Mouse (Mus musculus): ENCODE measurements around the gene Ptgr1. TPM values are rescaled to one million over a fixed set of nuclear protein-coding genes. Genes with fewer than 3 reads are reported as not detected.
A peak's percentile ranks its signal among the peaks of the same experiment; 100 is the strongest.

Gene Ptgr1
- polyA plus RNA-seq, 1 experiment = 12.4 TPM

GRCm38 (mm10) chr4:58985157-58985648 lies 1.7 kb downstream of the Ptgr1 start:
- TF ChIP-seq CTCF (IDR thresholded peaks at IDR 0.05; ENCODE audit: control insufficient read depth, insufficient read depth, low read length) (peak; percentile 79), POLR2A (IDR thresholded peaks at IDR 0.05; ENCODE audit: borderline replicate concordance, control insufficient read depth, low read depth, low read length) (no peak)
- peaks cover 3% of the 10 kb centered on the region for H3K4me1 ChIP-seq (ENCODE audit: control insufficient read depth, insufficient read depth, low read length)

GRCm38 (mm10) chr4:58982806-58983205 lies 4.1 kb downstream of the Ptgr1 start:
- TF ChIP-seq CTCF (IDR thresholded peaks at IDR 0.05; ENCODE audit: control insufficient read depth, insufficient read depth, low read length) = no peak
- TF ChIP-seq POLR2A (IDR thresholded peaks at IDR 0.05; ENCODE audit: borderline replicate concordance, control insufficient read depth, low read depth, low read length) = no peak
- Histone ChIP-seq H3K27ac (ENCODE audit: control insufficient read depth, insufficient read depth, low read depth, low read length, poor library complexity) (no peak overlapping the region), H3K4me3 (replicated peaks; ENCODE audit: control insufficient read depth, low read depth, low read length) (no peak overlapping the region), H3K4me1 (ENCODE audit: control insufficient read depth, insufficient read depth, low read length) (peaks cover 1% of the 10 kb centered on the region; the same call in 1 of the 2 replicates)
- 84% methylated on average over 8 of the region's 8 CpGs for WGBS

More at GRCm38 (mm10) chr4:58985157-58985648, 1.7 kb downstream of the Ptgr1 start:
- 7% methylated on average over 7 of the region's 7 CpGs for WGBS
- H3K27ac ChIP-seq (ENCODE audit: control insufficient read depth, insufficient read depth, low read depth, low read length, poor library complexity) = no peak overlapping the region
- H3K4me3 ChIP-seq (replicated peaks; ENCODE audit: control insufficient read depth, low read depth, low read length) = no peak overlapping the region

GRCm38 (mm10) chr4:58981421-58981820 lies 5.5 kb downstream of the Ptgr1 start:
- Histone ChIP-seq H3K4me1 (ENCODE audit: control insufficient read depth, insufficient read depth, low read length) (peaks cover 1% of the 10 kb centered on the region; the same call in 1 of the 2 replicates), H3K4me3 (replicated peaks; ENCODE audit: control insufficient read depth, low read depth, low read length) (no peak overlapping the region), H3K27ac (ENCODE audit: control insufficient read depth, insufficient read depth, low read depth, low read length, poor library complexity) (no peak overlapping the region; the same call in 1 of the 2 replicates)
- 90% methylated on average over 6 of the region's 6 CpGs for WGBS
- TF ChIP-seq POLR2A (IDR thresholded peaks at IDR 0.05; ENCODE audit: borderline replicate concordance, control insufficient read depth, low read depth, low read length) (no peak), CTCF (IDR thresholded peaks at IDR 0.05; ENCODE audit: control insufficient read depth, insufficient read depth, low read length) (no peak)

- Histone ChIP-seq H3K4me1 (ENCODE audit: control insufficient read depth, insufficient read depth, low read length) (no peaks in the 10 kb centered on the region; the same call in 1 of the 2 replicates), H3K4me3 (replicated peaks; ENCODE audit: control insufficient read depth, low read depth, low read length) (no peak overlapping the region), H3K27ac (ENCODE audit: control insufficient read depth, insufficient read depth, low read depth, low read length, poor library complexity) (no peak overlapping the region)
- WGBS = 91% methylated on average over 5 of the region's 5 CpGs
- no peak for TF ChIP-seq POLR2A (IDR thresholded peaks at IDR 0.05; ENCODE audit: borderline replicate concordance, control insufficient read depth, low read depth, low read length)
- TF ChIP-seq CTCF (IDR thresholded peaks at IDR 0.05; ENCODE audit: control insufficient read depth, insufficient read depth, low read length) = no peak
Measured at GRCm38 (mm10) chr4:58975711-58976110, 11.2 kb downstream of the Ptgr1 start.

GRCm38 (mm10) chr4:58970678-58971077 lies 16.2 kb downstream of the Ptgr1 start:
- TF ChIP-seq CTCF (IDR thresholded peaks at IDR 0.05; ENCODE audit: control insufficient read depth, insufficient read depth, low read length) = no peak
- no peak for TF ChIP-seq POLR2A (IDR thresholded peaks at IDR 0.05; ENCODE audit: borderline replicate concordance, control insufficient read depth, low read depth, low read length)
- WGBS = 60% methylated on average over 4 of the region's 4 CpGs

GRCm38 (mm10) chr4:58965136-58965535 lies 21.8 kb downstream of the Ptgr1 start:
- 76% methylated on average over 1 of the region's 1 CpGs for WGBS
- no peak overlapping the region for H3K27ac ChIP-seq (ENCODE audit: control insufficient read depth, insufficient read depth, low read depth, low read length, poor library complexity)
- TF ChIP-seq CTCF (IDR thresholded peaks at IDR 0.05; ENCODE audit: control insufficient read depth, insufficient read depth, low read length) (no peak), POLR2A (IDR thresholded peaks at IDR 0.05; ENCODE audit: borderline replicate concordance, control insufficient read depth, low read depth, low read length) (no peak)
- no peaks in the 10 kb centered on the region for H3K4me1 ChIP-seq (ENCODE audit: control insufficient read depth, insufficient read depth, low read length)
- H3K4me3 ChIP-seq (replicated peaks; ENCODE audit: control insufficient read depth, low read depth, low read length) = no peak overlapping the region

More at GRCm38 (mm10) chr4:58970678-58971077, 16.2 kb downstream of the Ptgr1 start:
- Histone ChIP-seq H3K4me3 (replicated peaks; ENCODE audit: control insufficient read depth, low read depth, low read length) (no peak overlapping the region), H3K4me1 (ENCODE audit: control insufficient read depth, insufficient read depth, low read length) (no peaks in the 10 kb centered on the region; the same call in 1 of the 2 replicates), H3K27ac (ENCODE audit: control insufficient read depth, insufficient read depth, low read depth, low read length, poor library complexity) (no peak overlapping the region)

- no peak for TF ChIP-seq CTCF (IDR thresholded peaks at IDR 0.05; ENCODE audit: control insufficient read depth, insufficient read depth, low read length)
- no peak for TF ChIP-seq POLR2A (IDR thresholded peaks at IDR 0.05; ENCODE audit: borderline replicate concordance, control insufficient read depth, low read depth, low read length)
Measured at GRCm38 (mm10) chr4:58963271-58963670, 23.6 kb downstream of the Ptgr1 start.

GRCm38 (mm10) chr4:58961719-58962118 lies 25.2 kb downstream of the Ptgr1 start:
- TF ChIP-seq CTCF (IDR thresholded peaks at IDR 0.05; ENCODE audit: control insufficient read depth, insufficient read depth, low read length) (no peak), POLR2A (IDR thresholded peaks at IDR 0.05; ENCODE audit: borderline replicate concordance, control insufficient read depth, low read depth, low read length) (no peak)
- 76% methylated on average over 15 of the region's 15 CpGs for WGBS
- H3K27ac ChIP-seq (ENCODE audit: control insufficient read depth, insufficient read depth, low read depth, low read length, poor library complexity) = no peak overlapping the region

More at GRCm38 (mm10) chr4:58963271-58963670, 23.6 kb downstream of the Ptgr1 start:
- Histone ChIP-seq H3K4me1 (ENCODE audit: control insufficient read depth, insufficient read depth, low read length) (no peaks in the 10 kb centered on the region), H3K4me3 (replicated peaks; ENCODE audit: control insufficient read depth, low read depth, low read length) (no peak overlapping the region), H3K27ac (ENCODE audit: control insufficient read depth, insufficient read depth, low read depth, low read length, poor library complexity) (no peak overlapping the region)
- 89% methylated on average over 4 of the region's 4 CpGs for WGBS

More at GRCm38 (mm10) chr4:58961719-58962118, 25.2 kb downstream of the Ptgr1 start:
- Histone ChIP-seq H3K4me3 (replicated peaks; ENCODE audit: control insufficient read depth, low read depth, low read length) (no peak overlapping the region), H3K4me1 (ENCODE audit: control insufficient read depth, insufficient read depth, low read length) (no peaks in the 10 kb centered on the region)
